Mouse (Mus musculus): ENCODE data around the gene Klhl29.

DNA sequence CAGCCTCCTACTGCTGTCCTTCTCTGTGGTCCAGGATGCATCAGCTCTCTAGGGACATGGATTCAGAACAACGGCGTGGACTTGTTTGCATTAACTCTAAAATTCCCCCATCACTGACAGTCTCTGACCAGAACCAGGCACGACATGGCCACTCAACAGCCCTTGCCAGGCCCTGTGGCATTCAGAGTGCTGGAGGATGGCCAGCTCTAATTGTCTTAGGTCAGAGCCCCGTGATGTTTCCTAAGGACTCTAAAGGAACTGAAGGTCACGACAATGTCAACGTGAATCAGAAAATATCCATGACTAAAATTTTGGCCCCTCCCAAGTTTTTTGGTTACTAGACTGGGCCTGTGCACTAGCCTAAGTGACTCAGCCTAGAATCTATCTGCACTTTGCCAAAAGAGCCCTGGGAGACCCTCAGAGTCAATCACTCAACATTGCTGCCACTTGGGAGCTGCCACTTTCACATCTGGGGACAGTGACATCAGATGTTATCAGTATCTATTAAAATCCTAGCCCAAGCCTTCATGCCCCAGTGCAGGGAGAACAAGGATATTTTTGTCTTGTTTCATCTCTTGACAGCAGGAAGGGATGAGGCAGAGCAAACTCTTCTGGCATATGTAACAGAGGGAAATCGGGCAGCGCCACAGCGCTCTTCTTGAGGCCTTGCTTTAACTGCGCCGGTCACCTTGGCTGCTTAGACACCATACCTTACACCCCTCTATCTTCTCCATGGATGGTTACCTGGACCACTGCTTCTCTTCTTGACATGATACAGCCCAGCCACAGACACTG is 24.8 kb downstream of the Klhl29 start:
- TF ChIP-seq CTCF (IDR thresholded peaks at IDR 0.05; ENCODE audit: borderline replicate concordance, insufficient read depth, low read length): no peak
- no peak for TF ChIP-seq POLR2A (IDR thresholded peaks at IDR 0.05; ENCODE audit: low read depth, low read length)
